Mouse (Mus musculus) heart, postnatal 36 days (tissue): ENCODE measurements at regions not wholly inside any gene's neighbourhood (a gene's known extent, or its start where the extent isn't known, plus 50 kb on each side); places are given as distances from the start of the nearest gene placed in this dataset.

Experiments used
- DNase-seq, 2 experiments: peaks; one replicate each; pipeline ENCODE4 v3.0.0; 2021 to 2022
- intact Hi-C: fragments of 180-260 bp; cut with DNase I; formaldehyde crosslinking; loops from one replicate; pipeline ENCODE4 v1.15.1; 2025

- no peak for DNase-seq
These were observed 58.3 kb downstream of the Erv3 start for GRCm38 (mm10) chr2:131801212-131801611.

GRCm38 (mm10) chr2:131800126-131800894 lies 59.2 kb downstream of the Erv3 start:
- no peak for DNase-seq
- intact Hi-C loops, result no loop called here

More at GRCm38 (mm10) chr2:131801212-131801611, 58.3 kb downstream of the Erv3 start:
- intact Hi-C loops, result no loop called here

- DNase-seq, result no peak
- intact Hi-C loops, result no loop called here
These were observed 60.1 kb downstream of the Erv3 start for GRCm38 (mm10) chr2:131799486-131799885.

GRCm38 (mm10) chr2:131797001-131797693 lies 62.4 kb downstream of the Erv3 start:
- no peak for DNase-seq
- intact Hi-C loops, result no loop called here

- intact Hi-C loops, result no loop called here
- DNase-seq, result no peak
These were observed 84.2 kb downstream of the Erv3 start for GRCm38 (mm10) chr2:131775381-131775780.

GRCm38 (mm10) chr2:131773691-131774090 lies 85.9 kb downstream of the Erv3 start:
- no peak for DNase-seq
- intact Hi-C loops, result loop anchor here (5.0 kb wide), 1 partner anchor 39 kb away; no protein-coding TSS in a partner anchor

- DNase-seq, result no peak
- intact Hi-C loops, result loop anchor here (1.0 to 5.0 kb wide), 2 partner anchors 40 to 231 kb away; no protein-coding TSS in a partner anchor
These were observed 87.4 kb downstream of the Erv3 start for GRCm38 (mm10) chr2:131772163-131772562.

GRCm38 (mm10) chr2:131770852-131771251 lies 88.7 kb downstream of the Erv3 start:
- DNase-seq, result peak; percentile 24 to 44
- intact Hi-C loops, result loop anchor here (1.0 to 5.0 kb wide), 3 partner anchors 41 to 226 kb away; partner anchors contain the start of gene Adra1d

- intact Hi-C loops, result loop anchor here (5.0 kb wide), 1 partner anchor 43 kb away; no protein-coding TSS in a partner anchor
These were observed 89.8 kb downstream of the Erv3 start for GRCm38 (mm10) chr2:131769656-131770210.

GRCm38 (mm10) chr2:131766500-131766899 lies 93.0 kb downstream of the Erv3 start:
- intact Hi-C loops, result no loop called here
- DNase-seq, result no peak

More at GRCm38 (mm10) chr2:131769656-131770210, 89.8 kb downstream of the Erv3 start:
- DNase-seq, result no peak

GRCm38 (mm10) chr2:131761507-131761906 lies 98.0 kb downstream of the Erv3 start:
- intact Hi-C loops, result no loop called here

GRCm38 (mm10) chr2:131757183-131757903 lies 102.2 kb downstream of the Erv3 start:
- intact Hi-C loops, result no loop called here
- no peak for DNase-seq

More at GRCm38 (mm10) chr2:131761507-131761906, 98.0 kb downstream of the Erv3 start:
- DNase-seq, result no peak

GRCm38 (mm10) chr2:131755107-131755506 lies 104.4 kb downstream of the Erv3 start:
- intact Hi-C loops, result no loop called here
- DNase-seq, result no peak

GRCm38 (mm10) chr2:131753436-131753835 lies 106.1 kb downstream of the Erv3 start:
- intact Hi-C loops, result no loop called here
- no peak for DNase-seq

- no peak for DNase-seq
- intact Hi-C loops, result no loop called here
These were observed 108.9 kb downstream of the Erv3 start for GRCm38 (mm10) chr2:131750679-131751078.

- no peak for DNase-seq
- intact Hi-C loops, result no loop called here
These were observed 109.3 kb downstream of the Erv3 start for GRCm38 (mm10) chr2:131750206-131750605.

GRCm38 (mm10) chr2:131749746-131750145 lies 109.8 kb downstream of the Erv3 start:
- intact Hi-C loops, result no loop called here
- no peak for DNase-seq

- no peak for DNase-seq
- intact Hi-C loops, result no loop called here
These were observed 110.8 kb downstream of the Erv3 start for GRCm38 (mm10) chr2:131748791-131749190.

- intact Hi-C loops, result no loop called here
- DNase-seq, result no peak
These were observed 111.8 kb downstream of the Erv3 start for GRCm38 (mm10) chr2:131747707-131748106.

GRCm38 (mm10) chr2:131745381-131745895 lies 114.1 kb downstream of the Erv3 start:
- DNase-seq, result no peak
- intact Hi-C loops, result no loop called here
